Mouse (Mus musculus): ENCODE results near the gene Ncam1.

Gene Ncam1

DNA sequence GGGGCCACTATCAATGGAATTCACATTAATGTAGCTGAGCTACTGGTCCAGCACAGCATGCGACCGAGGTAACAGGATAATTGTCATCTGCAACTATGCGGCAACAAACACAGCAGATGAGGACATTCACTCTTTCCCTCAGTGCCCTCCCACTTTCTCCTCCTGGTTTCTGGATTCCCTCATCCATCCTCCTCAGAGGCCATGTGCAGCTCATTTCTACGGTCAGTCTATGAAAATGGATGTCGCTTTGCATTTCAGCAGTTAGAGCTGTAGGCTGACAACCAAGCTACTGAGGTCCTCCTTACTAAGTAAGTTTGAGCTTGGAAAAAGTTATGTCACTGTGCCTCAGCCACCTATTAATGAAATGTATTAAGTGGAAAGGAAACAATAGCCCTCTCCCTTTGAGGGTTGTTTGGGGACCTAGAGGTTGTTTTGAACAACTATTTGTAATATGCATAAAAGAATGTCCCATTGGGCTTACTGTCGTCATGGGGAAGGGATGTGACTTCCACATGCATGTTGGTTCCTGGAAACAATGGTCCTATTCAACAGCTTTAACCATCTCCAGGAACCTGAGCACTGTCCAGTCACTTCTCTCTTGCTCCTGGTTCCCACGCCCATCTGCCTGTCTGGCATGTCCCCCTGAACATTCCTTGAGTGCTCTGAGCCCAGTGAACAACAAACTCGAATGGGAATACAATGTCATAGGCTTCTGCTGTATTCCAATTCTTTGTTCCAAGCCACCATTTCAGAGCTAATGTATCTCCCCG, 122.8 kb downstream of the Ncam1 start:
- DNase-seq (ENCODE audit: low read depth, low spot score) = no peak

DNA sequence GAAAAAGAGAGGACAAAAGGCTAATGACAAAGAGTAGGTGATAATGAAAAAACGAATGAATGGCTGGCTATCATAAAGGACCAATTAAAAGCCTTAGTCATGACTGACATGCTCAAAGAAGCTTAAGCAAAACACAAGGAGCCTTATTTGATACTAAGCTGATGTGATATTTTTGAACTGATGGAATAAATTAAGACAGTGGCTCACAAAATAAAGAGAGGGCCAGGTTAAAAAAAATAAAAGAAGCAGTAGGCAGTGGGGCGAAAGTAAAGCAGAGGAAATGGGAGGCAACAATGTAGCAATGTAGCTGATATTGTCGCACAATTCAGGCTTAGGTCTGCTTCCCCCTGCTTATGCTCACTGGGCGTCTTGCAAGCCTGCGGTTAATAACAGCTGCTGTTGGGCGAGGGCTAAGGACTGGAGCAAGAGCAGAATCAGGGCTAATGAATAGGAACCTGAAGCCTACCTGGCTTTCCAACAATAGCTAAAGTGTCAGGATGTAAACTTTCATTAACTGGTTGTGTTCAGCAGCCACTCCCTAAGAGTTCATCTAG, 126.0 kb downstream of the Ncam1 start:
- no peak for DNase-seq (ENCODE audit: low read depth, low spot score)

DNA sequence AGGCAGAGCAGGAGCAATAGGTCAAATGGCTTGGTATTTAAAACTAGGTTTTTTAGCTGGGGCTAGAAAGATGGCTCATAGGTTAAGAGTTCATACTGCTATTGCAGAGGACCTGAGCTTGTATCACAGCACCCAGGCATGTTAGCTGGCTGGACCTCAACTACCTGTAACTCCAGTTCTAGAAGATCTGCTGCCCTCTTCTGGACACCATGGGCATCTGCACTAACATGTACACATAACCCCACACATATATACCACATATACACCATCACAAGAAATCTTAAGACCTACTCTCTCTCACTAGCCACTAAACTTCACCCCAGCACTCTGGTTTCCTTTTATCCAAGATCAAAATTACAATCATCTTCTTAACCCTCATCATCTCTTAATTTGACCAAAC, 131.7 kb downstream of the Ncam1 start:
- no peak for DNase-seq (ENCODE audit: low read depth, low spot score)

DNA sequence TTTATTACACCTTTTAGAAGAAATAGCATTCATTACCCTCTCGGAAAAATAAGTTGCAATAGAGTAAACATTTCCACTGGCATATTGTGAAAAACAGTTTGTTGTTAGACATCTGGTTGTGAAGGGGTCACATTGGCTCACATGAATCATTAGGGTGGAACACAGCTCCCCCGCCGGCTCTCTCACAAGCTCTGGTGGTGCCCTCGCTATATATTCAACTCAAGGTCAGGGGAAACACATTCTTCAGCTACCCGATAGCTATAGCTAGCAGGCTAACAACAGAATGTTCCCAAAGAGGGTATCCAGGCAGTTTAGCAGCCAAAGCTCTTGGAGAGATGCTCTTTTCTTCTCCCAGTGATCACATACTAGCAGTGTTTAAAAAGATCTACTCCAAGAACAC, 133.4 kb downstream of the Ncam1 start:
- DNase-seq (ENCODE audit: low read depth, low spot score) = no peak

DNA sequence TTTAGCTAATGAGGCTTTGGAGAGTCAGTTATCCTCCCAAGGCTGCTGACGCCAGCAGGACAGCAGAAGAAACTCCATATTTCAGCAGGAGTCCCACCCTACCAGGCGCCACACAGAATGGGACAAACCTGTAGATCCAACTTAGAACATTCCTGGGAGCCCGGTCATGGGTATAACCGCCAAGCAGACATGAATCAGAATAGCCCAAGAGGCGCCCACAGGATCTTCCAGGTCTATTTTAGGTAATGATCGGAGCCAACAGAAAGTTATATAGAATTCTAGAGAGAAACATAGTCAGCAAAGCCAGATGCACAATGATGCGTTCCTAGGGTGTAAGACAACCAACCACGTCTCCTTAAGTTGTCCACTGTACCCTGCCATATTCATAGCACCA, 134.8 kb downstream of the Ncam1 start:
- no peak for DNase-seq (ENCODE audit: low read depth, low spot score)

DNA sequence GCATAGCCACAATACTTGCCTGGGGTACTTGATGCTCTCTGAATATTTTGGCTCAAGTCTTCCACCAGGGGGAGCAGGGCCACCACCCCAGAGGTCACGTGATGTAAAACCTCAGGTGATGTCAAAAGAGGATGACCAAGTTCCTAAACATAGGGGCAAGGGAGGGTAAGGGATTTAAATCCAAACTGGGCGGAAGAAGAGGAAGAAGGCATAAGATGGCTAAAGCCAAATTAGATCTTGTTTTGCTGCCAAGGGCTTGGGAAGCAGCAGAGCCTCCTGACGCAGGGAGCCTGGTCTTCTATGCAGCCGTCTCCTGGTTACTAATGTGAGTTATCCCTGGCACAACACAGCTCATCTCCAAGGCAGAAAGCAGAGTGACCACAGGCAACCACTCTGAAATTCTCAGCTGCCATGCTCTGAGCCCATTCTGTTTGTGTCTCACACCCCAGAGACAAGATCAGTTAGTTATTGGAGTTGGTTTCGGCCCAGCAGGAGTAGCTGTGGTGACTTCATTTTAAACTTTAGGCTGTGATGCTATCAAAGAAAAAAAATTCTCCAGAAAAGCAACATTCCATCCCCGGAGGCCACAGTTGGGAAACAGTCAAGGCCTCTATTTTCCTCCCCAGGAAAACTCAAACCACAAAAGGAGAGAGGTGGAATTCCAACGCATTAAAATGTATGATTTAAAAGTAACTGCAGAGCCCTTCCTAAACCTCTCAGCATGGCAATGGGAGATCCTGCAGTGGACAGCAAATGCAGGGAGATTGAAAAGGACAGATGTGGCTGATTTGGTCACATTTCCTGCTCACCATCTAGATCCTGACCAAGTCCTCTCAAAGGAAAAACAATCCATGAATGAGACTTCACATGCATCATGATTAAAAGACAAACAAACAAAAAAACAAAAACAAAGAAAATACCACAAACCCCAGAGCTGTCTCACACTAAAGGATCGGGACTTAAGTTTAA, 135.5 kb downstream of the Ncam1 start:
- no peak for DNase-seq (ENCODE audit: low read depth, low spot score)

DNA sequence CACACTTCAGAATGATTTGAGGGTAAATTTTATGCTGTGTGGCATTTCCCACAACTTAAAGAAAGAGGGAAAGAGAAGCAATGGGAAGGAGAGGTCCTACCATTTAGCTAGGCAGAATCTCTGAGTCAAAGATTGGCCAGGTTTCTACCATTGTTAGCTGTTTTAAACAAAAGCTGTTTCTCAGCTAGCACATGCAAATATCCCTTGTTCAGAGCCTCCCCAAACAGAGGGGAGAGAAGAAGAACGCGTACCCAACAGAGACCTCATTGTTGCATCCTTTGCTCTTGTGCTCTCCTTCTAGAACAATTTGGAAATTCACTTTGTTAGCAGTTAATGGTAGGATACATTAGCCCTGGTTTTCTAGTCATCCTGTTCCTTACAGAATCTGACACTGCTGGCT, 137.2 kb downstream of the Ncam1 start:
- DNase-seq (ENCODE audit: low read depth, low spot score) = no peak

DNA sequence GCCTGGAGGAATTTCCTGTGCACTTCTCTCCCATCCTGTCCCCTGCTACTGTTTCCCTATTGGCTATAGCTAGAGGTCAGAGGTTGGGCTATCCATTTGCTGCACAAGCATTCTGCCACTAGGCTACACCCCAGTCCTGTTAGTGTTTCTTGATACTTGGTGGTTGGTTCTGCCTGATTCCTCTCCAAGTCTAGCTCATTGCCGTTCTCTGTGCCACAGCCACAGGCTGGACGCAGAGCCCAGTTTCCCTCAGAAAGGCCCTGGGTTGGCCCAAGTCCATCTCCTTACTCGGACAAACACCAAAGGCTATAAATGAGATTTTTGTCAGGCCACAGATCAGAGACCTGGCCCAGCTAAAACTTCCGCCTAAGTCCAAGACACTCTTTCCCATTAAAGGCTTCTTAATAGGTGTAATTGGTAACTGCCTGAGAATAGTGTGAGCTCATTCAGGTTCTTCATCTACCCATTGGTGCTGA, 140.3 kb downstream of the Ncam1 start:
- DNase-seq (ENCODE audit: low read depth, low spot score) = no peak

DNA sequence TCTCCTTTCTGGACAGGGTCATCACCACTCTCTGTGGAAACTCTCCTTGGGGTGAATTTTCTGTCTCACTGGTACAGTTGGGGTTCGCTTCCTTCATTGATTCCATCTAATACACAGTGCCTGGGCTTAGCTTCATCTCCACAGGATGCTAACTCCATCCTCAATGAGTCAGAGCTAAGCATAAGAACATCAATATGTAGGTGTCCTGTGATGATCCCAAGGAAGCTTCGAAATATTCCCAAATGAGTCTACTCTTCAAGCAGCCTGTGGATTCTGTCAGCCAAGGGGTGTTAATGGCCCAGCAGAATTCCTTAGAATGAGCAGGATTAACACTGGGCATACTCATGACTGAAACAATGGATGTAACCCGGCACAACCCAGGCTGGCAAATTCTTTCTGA, 144.3 kb downstream of the Ncam1 start:
- DNase-seq (ENCODE audit: low read depth, low spot score) = no peak

DNA sequence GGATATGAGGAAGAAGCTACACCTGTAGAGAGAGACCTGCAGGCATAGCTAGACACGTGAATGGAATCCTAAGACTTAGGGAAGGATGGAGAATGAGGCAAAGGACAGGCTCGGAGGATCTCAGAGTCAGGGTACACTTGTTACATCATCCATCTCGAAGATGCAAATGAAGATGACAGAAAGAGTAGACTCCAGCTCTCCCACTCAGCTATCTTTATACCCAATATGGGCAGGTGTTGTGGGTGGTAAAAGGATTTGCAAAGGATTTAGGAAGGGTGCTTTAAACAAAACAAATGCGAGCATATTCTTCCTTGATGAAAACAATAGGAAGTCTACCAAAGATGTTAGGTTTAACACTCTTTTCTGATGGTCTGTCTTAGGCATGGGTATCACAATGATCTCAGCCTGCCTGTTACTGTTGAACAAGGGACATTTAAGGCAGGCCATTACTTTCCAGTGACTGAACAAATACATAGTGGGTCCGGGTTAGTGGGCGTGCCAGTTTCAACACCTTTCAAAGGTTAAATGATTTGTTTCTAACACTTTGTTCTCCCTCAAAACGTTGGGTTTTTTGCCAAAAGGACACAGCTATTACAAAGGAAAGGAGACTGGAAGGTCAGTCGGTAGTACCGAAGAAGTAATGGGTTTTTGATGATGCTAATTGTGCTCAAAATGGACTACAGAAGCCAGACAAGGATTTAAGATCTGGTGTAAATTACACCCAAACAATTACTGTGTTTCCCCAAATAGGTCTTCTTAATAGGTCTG, 145.1 kb downstream of the Ncam1 start:
- no peak for DNase-seq (ENCODE audit: low read depth, low spot score)

DNA sequence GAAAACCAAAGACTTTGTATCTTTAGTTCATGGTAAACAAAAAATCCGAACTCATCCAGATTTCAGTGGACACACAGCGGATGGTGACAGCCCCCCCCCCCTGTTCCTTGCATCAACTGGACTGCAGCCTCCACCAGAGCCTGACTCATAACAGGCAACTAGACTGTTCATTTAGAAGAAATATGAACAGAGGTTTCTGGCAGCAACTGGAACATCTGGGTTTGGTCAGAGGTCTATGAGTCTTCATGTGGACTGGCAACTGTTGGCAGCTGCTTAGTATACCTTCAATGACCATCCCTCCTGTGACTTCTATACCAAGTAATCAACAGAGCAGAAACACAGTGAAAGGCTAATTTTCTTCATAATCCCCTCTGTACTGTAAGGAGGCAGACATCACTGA, 154.4 kb downstream of the Ncam1 start:
- no peak for DNase-seq (ENCODE audit: low read depth, low spot score)

DNA sequence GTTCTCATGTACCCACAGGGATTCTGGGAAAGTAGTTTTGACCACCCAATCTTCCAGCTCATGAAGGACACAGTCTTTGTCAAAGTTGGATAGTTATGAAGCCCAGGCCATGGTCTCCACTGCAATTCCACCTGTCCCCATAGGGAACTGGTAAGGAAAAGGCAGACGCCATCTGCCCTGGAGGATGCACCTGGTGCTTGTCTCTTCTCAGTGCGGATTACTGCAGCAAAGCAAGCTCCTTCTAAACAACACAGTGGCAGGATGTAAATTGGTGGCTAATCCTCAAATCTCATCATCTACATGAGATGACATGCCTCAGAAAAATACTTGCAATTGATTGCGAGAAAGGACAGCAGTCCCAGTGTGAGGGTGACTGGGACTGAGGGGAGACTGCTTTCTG, 158.0 kb downstream of the Ncam1 start:
- DNase-seq (ENCODE audit: low read depth, low spot score) = no peak

DNA sequence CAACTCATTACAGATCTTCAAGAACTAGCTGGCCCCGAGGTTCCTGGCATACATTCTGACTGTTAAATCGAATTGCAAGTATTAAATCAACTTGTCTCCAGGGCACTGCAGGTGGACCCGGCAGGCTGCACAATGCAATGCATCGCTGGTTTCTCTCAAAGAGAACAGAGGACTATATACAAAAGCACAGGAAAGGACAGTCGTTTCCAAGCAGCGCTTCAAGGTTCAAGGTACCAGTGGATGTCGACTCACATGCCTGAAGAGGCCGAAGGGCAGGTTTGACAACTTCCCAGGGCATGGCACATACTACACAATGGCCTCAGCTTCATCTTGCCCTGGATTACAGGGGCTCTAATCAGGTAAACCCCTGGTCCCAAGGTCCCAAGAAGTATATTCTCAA, 158.6 kb downstream of the Ncam1 start:
- DNase-seq (ENCODE audit: low read depth, low spot score) = no peak

DNA sequence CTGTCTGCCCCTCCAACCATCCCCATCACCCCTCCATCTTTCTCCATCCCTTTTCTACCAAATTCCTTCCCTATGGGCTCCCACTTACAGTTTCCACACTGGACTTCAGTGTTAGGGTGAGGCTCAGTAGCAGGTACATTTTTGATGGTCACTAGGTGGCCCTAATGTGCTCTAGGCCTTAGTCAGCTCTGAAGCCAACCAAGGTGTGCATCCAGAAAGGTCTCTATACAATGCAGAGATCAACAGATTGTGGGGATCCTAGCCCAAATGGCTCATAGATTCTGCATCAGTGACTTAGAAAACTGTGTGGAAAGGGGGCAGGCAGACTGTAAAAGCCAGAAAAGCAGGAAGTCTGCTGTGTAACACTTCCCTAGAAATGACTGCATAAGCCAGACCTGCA, 160.8 kb downstream of the Ncam1 start:
- no peak for DNase-seq (ENCODE audit: low read depth, low spot score)

DNA sequence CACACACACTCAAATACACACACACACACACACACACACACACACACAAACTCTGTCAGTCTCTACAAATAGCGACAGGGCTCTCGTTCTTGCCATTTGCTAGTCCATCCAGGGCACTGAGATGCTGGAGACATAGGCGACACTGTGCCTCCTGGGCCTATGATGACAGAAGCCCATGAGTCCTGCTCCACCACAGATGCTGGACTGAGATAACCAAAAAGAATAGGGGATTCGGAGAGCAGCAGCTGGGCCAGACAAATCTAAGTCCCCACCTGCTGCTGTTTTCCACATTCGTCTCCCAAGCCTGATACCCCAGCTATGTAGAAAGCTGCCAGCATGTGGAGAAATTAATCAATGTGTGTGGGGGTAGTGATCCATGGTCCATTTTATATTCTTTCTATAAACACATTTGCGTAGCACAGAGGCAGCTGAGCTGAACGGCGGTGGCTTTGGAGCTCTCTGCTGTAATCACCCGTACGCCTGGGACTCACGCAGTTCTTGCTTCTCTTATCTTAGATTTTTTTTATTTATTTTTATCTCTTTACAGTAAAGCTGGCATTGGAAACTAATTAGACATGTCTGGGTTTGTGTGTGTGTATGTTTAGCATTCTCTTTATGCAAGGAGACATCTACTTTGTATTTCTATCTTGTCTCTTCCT, 162.9 kb downstream of the Ncam1 start:
- no peak for DNase-seq (ENCODE audit: low read depth, low spot score)

DNA sequence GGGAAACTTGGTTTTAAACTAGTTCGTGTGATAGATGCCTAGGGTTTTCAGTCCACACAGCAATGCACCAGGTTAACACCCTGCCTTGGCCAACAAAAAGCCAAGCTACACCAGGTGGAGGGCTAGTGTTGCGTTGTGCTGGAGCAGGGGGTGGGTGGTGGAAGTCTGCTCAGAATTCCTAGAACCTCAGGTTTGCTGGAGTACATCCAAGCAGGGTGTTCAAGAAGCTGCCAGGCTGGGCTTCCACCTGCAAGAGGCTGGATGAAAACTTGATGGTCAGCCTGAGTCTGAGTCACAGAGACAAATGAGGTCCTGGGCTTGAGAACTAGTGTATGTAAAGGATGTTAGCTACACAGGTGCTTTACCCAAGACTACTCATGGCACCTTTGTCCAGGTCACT, 166.1 kb downstream of the Ncam1 start:
- no peak for DNase-seq (ENCODE audit: low read depth, low spot score)

DNA sequence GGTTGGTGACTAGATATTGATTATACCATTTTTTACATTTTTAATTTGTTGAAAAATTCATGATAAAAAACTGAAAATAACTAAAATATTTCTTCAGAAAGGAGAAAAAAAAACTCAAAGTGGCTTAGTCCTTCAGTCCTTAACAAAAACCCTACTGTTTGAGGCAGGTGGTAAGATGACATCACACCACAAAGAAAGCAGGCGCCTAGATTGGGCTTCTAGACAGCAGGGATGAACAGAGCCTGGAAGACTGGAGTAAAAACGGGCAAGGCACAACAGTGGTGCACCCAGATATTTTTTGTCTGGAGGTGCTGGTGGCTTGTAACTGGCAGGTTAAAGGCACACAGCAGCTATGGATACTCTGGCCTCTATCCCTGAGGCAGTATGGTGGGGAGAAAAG, 168.4 kb downstream of the Ncam1 start:
- no peak for DNase-seq (ENCODE audit: low read depth, low spot score)

DNA sequence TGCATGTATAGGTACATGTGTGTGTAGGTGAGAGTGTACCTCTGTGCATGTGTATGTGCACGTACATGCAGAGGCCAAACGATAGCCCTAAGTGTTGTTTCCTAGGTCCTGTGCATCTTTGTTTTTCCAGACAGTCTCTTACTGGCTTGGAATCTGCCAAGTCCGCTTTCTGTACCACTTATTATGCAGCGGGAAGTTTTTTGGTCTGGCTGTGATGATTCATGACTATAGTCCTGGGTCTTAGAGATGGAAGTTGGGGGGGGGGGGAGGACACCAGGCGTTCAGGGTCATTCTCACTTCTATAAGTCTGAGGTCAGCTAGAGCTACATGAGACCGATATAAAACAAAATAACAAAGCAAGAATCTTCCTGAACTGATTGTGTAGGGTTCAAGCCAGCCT, 173.8 kb downstream of the Ncam1 start:
- DNase-seq (ENCODE audit: low read depth, low spot score) = no peak

DNA sequence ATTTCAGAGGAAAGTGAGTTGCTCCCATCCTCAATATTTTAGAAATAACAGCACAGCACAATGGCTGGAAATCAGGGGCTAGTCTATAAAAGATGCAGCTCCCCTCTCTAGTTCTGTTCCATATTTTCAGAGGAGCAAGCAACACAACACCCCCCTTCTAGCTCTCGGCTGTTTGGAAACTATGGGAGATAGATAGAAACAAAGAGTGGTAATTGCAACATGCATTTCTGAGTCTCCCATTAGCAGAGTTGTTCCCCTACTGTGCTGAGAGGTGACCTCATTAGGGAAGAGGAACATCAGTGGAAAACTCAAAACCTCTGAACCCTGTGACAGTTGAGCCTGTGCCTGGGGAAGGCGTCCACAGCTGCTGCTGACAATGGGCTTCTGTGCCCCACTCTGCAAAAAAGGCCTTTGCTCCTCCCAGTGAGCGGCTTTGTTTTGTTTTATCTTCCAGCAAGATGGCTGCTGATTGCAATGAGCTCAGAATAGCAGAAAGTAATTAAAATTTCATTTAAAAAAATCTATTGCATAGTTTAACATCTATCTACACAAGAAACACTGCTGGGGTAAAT, 174.7 kb downstream of the Ncam1 start:
- no peak for DNase-seq (ENCODE audit: low read depth, low spot score)

DNA sequence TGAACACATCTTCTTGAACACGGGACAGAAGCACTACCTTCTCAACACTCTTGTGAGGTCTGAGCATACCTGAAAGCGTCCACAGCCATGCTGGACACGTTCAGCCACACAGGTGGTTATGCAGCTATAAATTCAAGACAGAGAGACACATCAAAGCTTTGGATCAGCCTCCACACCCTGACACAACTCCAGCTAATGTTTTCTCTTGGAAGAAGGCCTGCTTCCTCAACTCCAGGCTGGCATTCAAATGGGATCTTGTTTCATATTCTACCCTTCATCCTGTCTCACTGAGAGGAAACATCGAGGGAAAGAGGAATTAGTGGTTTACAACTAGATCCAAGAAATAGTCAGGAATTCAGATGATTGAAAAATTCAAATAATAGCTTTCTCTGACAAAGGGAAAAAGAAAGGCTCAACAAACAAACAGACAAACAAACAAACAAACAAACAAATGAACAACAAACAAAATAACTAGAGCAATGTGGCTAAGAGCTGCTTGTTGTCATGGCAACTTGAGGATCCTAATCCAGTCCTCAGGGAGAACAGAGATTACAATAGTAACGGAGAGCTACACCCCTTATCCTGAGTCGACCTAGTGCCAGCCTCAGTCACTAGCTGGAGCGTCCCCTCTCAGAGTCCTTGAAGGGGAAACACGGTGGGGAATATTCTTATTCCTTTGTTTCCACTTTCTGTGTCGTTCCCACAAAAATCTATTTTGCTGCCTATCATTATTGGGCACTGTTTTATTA, 175.6 kb downstream of the Ncam1 start:
- no peak for DNase-seq (ENCODE audit: low read depth, low spot score)

Data from forelimb bud, embryonic 11.5 days (tissue).